Mouse (Mus musculus) megakaryocyte-erythroid progenitor cell, adult 5-6 weeks (primary cell): ENCODE results near the gene Tmem178b. TPM values are rescaled to one million over a fixed set of nuclear protein-coding genes. Genes with fewer than 3 reads are reported as not detected.

Source experiments
- ATAC-seq: replicated peaks from 2 replicates; pipeline ENCODE4 v1.8.0; 2016; ENCODE audit warnings: mild to moderate bottlenecking, inconsistent platforms; ENCODE audit not compliant: severe bottlenecking, poor library complexity, low FRiP score, low TSS enrichment
- total RNA-seq, 2 experiments: library from RNA; stranded (forward) in 1 of 2; stranded (reverse) in 1 of 2; fragments of 200-1000, 215-1000 nt in 1 of 2; fragments of >200 nt in 1 of 2; fragmentation: Nextera tagmentation in 1 of 2; gene quantifications; 2 replicates each; pipeline ENCODE4 v1.2.3; 2014 to 2017

Gene Tmem178b
- total RNA-seq, 2 experiments from 2014 or later, result not detected

- no peak for ATAC-seq
These were observed 43.4 kb downstream of the Tmem178b start for GRCm38 (mm10) chr6:39916514-39916913.

DNA sequence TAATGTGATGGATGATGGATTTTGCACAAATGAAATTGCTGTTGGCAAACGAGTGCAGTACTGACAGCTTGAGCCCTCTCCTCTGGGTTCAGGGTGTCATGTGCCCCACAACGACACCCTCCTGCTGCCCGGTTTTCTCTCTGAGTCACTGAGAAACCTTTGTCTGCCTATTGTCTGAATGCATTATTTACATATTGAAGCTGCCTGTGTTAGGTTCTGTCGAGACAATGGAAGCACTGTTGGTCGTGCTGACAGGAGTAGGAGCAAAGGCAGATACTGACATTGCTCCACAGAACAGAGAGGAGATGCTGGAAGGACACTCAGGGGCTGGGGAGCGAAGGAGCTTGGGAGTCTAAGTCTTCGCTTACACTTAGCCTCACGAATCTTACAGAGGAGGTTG is 44.2 kb downstream of the Tmem178b start:
- ATAC-seq, result no peak

GRCm38 (mm10) chr6:39917729-39918128 is 44.7 kb downstream of the Tmem178b start:
- no peak for ATAC-seq

DNA sequence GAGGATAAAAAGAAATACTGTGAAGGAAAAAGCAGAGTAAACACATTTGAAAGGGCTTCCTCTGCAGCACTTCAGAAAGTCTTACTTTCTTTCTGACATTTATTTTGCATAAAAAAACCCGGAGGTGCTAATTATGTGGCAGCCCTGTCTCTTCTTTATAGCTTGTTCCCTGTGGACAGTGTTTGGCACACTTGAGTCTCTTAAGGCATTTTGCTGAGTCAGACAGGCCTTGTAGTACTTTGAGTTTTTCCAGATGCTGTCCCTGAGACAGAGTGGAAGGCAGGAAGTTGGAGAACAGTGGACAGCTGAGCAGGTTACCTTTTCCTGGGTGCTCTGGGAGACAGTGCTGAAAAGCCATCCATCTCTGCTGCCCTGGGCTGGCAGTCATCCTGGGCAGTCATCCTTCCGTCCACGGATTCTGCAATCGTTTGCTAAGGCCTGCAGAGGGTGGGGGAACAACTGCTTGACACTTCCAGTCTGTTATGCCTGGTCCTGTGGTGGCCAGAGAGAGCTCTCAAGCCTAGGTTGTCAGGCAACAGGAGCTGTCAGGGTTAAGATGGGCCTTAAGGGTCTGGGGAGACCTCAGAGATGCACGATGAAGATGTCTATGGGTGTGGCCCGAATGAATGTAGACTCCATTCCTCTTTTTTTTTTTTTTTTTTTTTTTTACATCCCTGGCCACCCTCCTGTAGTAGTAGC is 46.1 kb downstream of the Tmem178b start:
- ATAC-seq, result no peak

DNA sequence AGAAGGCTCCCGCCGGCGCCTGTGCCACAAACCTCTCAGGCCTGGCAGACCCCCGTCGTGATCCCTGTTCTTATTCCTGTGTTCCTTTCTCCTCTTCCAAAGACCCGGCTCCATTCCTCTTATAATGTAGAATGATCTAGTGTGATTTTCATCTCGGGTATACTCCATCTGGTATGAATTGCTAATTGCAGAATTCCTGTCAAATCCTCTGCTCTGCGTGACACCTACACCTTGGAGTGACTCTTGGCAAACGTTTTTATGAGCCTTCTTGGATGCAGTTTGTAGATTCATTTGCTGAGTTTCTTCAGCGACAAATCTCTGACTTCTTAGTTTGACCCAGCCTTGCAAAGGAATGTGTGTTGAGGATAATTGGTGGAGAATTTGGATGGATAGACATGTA is 53.4 kb downstream of the Tmem178b start:
- no peak for ATAC-seq

DNA sequence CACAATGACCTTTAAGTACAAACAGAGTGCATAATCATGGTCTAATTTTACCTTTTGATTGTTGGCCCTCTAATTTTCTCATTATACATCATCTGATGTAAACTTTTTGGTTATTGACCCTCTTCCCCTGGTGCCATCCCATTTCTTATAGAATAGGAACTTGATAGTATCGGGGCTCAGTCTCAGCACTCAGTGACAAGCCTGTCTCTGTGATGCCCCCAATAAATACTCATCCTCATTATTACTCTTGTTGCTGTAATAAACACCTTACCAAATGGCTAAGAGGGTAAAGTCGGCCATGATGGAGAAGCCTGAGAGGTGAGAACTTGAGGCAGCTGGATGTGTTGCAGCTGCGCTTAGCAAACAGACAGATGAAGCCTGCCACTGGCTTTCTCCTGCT is 63.5 kb downstream of the Tmem178b start:
- ATAC-seq, result no peak

DNA sequence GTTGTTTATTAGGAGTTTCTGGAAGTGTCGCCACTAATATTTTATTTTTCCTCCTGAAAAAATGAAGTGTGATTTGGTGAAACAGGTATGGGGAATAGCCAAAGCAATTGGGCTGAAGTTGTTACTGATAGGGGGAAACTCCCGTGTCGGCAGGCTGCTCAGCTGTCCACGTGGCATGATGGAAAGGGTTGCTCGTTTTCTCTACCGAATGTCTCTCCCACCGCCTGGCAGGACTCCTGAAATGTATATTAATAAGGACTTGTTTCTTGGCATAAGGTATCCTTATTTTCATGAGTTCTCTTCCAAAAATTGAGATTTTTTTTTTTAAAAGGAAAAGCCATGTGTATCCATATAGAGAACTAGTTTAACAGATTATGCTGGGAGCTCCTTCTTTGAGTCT is 67.8 kb downstream of the Tmem178b start:
- ATAC-seq, result no peak

GRCm38 (mm10) chr6:39944854-39945253 is 71.8 kb downstream of the Tmem178b start:
- ATAC-seq, result no peak

DNA sequence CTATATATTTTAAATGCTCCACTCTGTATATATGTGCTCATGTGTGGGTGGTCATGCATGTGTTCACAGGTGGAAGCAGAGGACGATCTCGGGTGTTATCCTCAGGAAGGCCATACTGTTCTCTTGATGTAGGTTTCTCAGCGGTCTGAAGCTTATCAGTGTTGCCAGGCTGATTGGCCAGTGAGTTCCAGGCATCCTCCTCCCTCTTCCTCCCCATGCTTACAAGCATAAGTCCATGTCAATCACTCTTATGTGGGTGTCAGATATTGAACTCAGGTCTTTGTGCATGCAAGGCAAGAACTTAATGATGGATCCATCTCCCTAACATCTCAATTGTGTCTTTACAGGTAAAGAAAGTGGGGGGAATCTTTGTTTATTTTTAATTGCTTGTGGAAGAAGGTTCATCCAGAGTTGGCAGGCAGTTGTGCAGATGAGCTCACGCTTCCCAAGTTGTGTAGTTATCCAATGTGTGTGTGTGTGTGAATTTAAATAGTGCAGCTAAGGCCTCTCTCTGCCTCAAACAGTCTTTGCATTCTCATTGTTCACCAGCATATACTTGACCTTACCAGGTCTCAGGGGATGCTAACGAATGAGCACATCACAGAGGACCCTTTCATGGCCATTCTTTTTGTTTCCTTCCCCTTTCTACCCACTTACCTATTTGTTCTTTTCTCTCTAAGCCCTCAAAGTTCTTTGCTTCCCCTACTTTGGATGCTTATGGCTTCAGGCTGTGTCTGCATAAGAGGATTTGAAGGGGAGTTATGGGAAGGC is 72.8 kb downstream of the Tmem178b start:
- no peak for ATAC-seq

- ATAC-seq, result no peak
These were observed 73.5 kb downstream of the Tmem178b start for GRCm38 (mm10) chr6:39946601-39947000.

GRCm38 (mm10) chr6:39953951-39954350 is 80.9 kb downstream of the Tmem178b start:
- no peak for ATAC-seq

GRCm38 (mm10) chr6:39955211-39955610 is 82.1 kb downstream of the Tmem178b start:
- ATAC-seq, result no peak

DNA sequence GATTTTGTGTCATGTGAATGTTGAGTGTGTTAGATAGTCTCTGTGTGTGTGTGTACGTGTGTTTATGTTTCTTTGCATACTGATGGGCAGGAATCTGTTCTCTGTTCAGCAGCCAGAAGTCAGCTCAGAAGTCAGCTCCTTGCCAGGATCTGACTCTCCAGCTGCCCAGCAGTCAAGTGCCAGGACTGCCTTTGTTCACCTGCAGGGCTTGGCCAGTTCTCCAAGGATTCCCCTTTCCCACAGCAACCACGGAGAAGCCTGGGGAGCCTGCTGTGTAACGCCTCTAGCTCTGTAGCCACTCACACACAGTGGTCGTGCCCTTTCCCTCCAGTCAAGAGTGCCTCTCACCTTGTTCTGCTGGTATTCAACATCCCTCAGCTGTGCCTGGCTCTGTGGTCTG is 91.5 kb downstream of the Tmem178b start:
- no peak for ATAC-seq

GRCm38 (mm10) chr6:39970281-39970680 is 97.2 kb downstream of the Tmem178b start:
- no peak for ATAC-seq

- no peak for ATAC-seq
These were observed 105.9 kb downstream of the Tmem178b start for GRCm38 (mm10) chr6:39978942-39979341.

GRCm38 (mm10) chr6:39990772-39991171 is 117.7 kb downstream of the Tmem178b start:
- ATAC-seq, result no peak

DNA sequence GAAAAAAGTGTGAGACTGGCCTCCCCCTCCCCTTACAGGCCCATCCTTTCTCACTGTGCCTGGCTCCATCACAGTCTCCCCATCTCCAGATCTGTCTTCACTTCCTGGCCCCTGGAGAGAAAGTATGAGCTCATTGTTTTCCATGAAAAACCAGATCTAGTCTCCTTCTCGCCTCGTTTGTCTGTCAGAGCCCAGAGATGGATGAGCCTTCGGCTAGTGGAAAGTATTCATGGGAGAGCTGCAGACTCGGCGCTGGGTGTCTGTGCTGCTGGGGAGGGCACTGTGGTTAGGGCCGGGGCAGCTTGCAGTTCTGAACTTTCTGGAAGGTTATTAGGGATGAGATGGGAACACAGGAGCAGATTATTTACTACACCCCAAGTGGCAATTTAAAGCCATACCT is 118.9 kb downstream of the Tmem178b start:
- no peak for ATAC-seq

GRCm38 (mm10) chr6:40006006-40006765 is 133.1 kb downstream of the Tmem178b start:
- ATAC-seq, result no peak

GRCm38 (mm10) chr6:40008166-40008907 is 135.3 kb downstream of the Tmem178b start:
- ATAC-seq, result no peak

GRCm38 (mm10) chr6:40009718-40010117 is 136.6 kb downstream of the Tmem178b start:
- no peak for ATAC-seq
